Mouse (Mus musculus) heart, embryonic 14.5 days (tissue): Measurements from ENCODE around the gene Cmip. TPM values are rescaled to one million over a fixed set of nuclear protein-coding genes. Genes with fewer than 3 reads are reported as not detected.

Experiments used
- ATAC-seq: fragments of 200-750 bp; cut with Nextera tagmentation; 2 replicates; pipeline ENCODE4 v1.8.0; 2017; ENCODE audit warnings: low read depth, moderate TSS enrichment; ENCODE audit not compliant: insufficient number of reproducible peaks, insufficient read depth, low FRiP score
- H3K27ac ChIP-seq, 2 experiments: fragments of 200-500 bp in 1 of 2; fragments of 300-500 bp in 1 of 2; sonication (generic) in 1 of 2; replicated peaks in 1 of 2; 2 replicates each; pipeline ENCODE4 v1.5.1; 2012 to 2014; ENCODE audit warnings: low read depth in 2 of 2, low read length in 2 of 2, control low read depth in 1 of 2, mild to moderate bottlenecking in 1 of 2, mixed read lengths in 1 of 2; ENCODE audit not compliant: control insufficient read depth in 1 of 2, insufficient read depth in 1 of 2
- H3K27me3 ChIP-seq: fragments of 300-500 bp; sonication (generic); 2 replicates; pipeline ENCODE4 v1.6.1; 2014; ENCODE audit warnings: mild to moderate bottlenecking, low read length, control low read depth; ENCODE audit not compliant: control insufficient read depth, insufficient read depth
- H3K36me3 ChIP-seq: fragments of 300-500 bp; sonication (generic); 2 replicates; pipeline ENCODE4 v1.6.1; 2014; ENCODE audit warnings: mild to moderate bottlenecking, control low read depth, low read length, mixed read lengths; ENCODE audit not compliant: control insufficient read depth, insufficient read depth
- H3K4me1 ChIP-seq, 2 experiments: fragments of 200-500 bp in 1 of 2; fragments of 300-500 bp in 1 of 2; sonication (generic) in 1 of 2; 2 replicates each; pipeline ENCODE4 v1.6.1; 2012 to 2014; ENCODE audit warnings: low read length in 2 of 2, control low read depth in 1 of 2, mixed read lengths in 1 of 2; ENCODE audit not compliant: control insufficient read depth in 2 of 2, insufficient read depth in 2 of 2
- H3K4me2 ChIP-seq: fragments of 300-500 bp; sonication (generic); 2 replicates; pipeline ENCODE4 v1.6.1; 2014; ENCODE audit warnings: mild to moderate bottlenecking, low read length
- H3K4me3 ChIP-seq, 2 experiments: fragments of 200-500 bp in 1 of 2; fragments of 300-500 bp in 1 of 2; sonication (generic) in 1 of 2; 2 replicates each; pipeline ENCODE4 v1.5.1; 2012 to 2014; ENCODE audit warnings: low read length in 2 of 2, mild to moderate bottlenecking in 2 of 2, control low read depth in 1 of 2, low read depth in 1 of 2, moderate library complexity in 1 of 2; ENCODE audit not compliant: control insufficient read depth in 1 of 2, insufficient read depth in 1 of 2
- H3K9ac ChIP-seq: fragments of 300-500 bp; sonication (generic); 2 replicates; pipeline ENCODE4 v1.6.1; 2014; ENCODE audit warnings: mild to moderate bottlenecking, low read length
- H3K9me3 ChIP-seq: fragments of 300-500 bp; sonication (generic); 2 replicates; pipeline ENCODE4 v1.6.1; 2016; ENCODE audit warnings: low read length, control low read depth; ENCODE audit not compliant: control insufficient read depth
- WGBS: fragments of 180-500 bp; shearing (Covaris S2); extraction: QIAGEN DNeasy Blood & Tissue Kit; methylation state at CpG from one replicate; pipeline ENCODE4 v1.1.7; 2014; 5-methylcytosine and 5-hydroxymethylcytosine counted together
- polyA plus RNA-seq: library from polyadenylated mRNA; unstranded; fragments of >200 nt; fragmentation: Nextera tagmentation; extraction: Ambion mirVana; gene quantifications from 2 replicates; pipeline ENCODE4 v1.2.1, GENCODE M21; 2014

The Cmip gene
- polyA plus RNA-seq, 1 experiment from 2014 or later = 13.3 TPM

GRCm38 (mm10) chr8:117327385-117327837, 70.5 kb downstream of the Cmip start:
- Histone ChIP-seq H3K27ac (peak overlapping the region; percentile 15 to 55; a peak in 3 of 4 replicates), H3K9ac (no peak overlapping the region)
- 0 out of 2 replicates have a peak, but pooled peaks have one; percentile 19 for ATAC-seq

GRCm38 (mm10) chr8:117328758-117329157, 71.9 kb downstream of the Cmip start:
- H3K27ac ChIP-seq = no peak overlapping the region
- peaks cover 13 to 18% of the 10 kb centered on the region in 2 experiments for H3K4me1 ChIP-seq

More at GRCm38 (mm10) chr8:117327385-117327837, 70.5 kb downstream of the Cmip start:
- Histone ChIP-seq H3K9me3 (no peaks in the 10 kb centered on the region), H3K36me3 (0 out of 2 replicates have a peak, but pooled peaks cover 3% of the 10 kb centered on the region), H3K4me2 (no peak overlapping the region), H3K4me1 (peaks cover 8 to 19% of the 10 kb centered on the region in 2 experiments), H3K4me3 (no peak overlapping the region), H3K27me3 (no peaks in the 10 kb centered on the region)
- WGBS = 21% methylated on average over 7 of the region's 7 CpGs

GRCm38 (mm10) chr8:117329167-117329566, 72.3 kb downstream of the Cmip start:
- ATAC-seq = no peak
- Histone ChIP-seq H3K4me1 (peaks cover 16 to 21% of the 10 kb centered on the region in 2 experiments), H3K27me3 (no peaks in the 10 kb centered on the region), H3K9me3 (no peaks in the 10 kb centered on the region), H3K27ac (no peak overlapping the region), H3K36me3 (0 out of 2 replicates have a peak, but pooled peaks cover 3% of the 10 kb centered on the region), H3K4me2 (no peak overlapping the region), H3K9ac (no peak overlapping the region), H3K4me3 (no peak overlapping the region)
- 89% methylated on average over 9 of the region's 9 CpGs for WGBS

More at GRCm38 (mm10) chr8:117328758-117329157, 71.9 kb downstream of the Cmip start:
- no peak overlapping the region for H3K9ac ChIP-seq
- no peaks in the 10 kb centered on the region for H3K27me3 ChIP-seq
- H3K4me3 ChIP-seq = no peak overlapping the region
- ATAC-seq = no peak
- WGBS = 82% methylated on average over 9 of the region's 9 CpGs
- H3K36me3 ChIP-seq = 0 out of 2 replicates have a peak, but pooled peaks cover 3% of the 10 kb centered on the region
- H3K4me2 ChIP-seq = no peak overlapping the region
- H3K9me3 ChIP-seq = no peaks in the 10 kb centered on the region

- 0 out of 2 replicates have a peak, but pooled peaks cover under 1% of the 10 kb centered on the region for H3K36me3 ChIP-seq
- no peak overlapping the region for H3K4me2 ChIP-seq
- H3K9ac ChIP-seq = no peak overlapping the region
- no peak overlapping the region for H3K4me3 ChIP-seq
- H3K9me3 ChIP-seq = no peaks in the 10 kb centered on the region
- no peak for ATAC-seq
- H3K27me3 ChIP-seq = no peaks in the 10 kb centered on the region
- H3K4me1 ChIP-seq = peaks cover 19 to 29% of the 10 kb centered on the region in 2 experiments
- H3K27ac ChIP-seq = no peak overlapping the region
- 54% methylated on average over 2 of the region's 2 CpGs for whole genome bisulfite sequencing
Observed at GRCm38 (mm10) chr8:117329903-117330302, 73.0 kb downstream of the Cmip start.

- H3K36me3 ChIP-seq = no peaks in the 10 kb centered on the region
- no peaks in the 10 kb centered on the region for H3K27me3 ChIP-seq
- H3K27ac ChIP-seq = no peak overlapping the region
- ATAC-seq = no peak
- H3K4me1 ChIP-seq = peaks cover 19 to 24% of the 10 kb centered on the region in 2 experiments
- no peaks in the 10 kb centered on the region for H3K9me3 ChIP-seq
- no peak overlapping the region for H3K9ac ChIP-seq
- no peak overlapping the region for H3K4me3 ChIP-seq
- no peak overlapping the region for H3K4me2 ChIP-seq
- 79% methylated on average over 27 of the region's 27 CpGs for WGBS
Observed at GRCm38 (mm10) chr8:117332229-117333010, 75.6 kb downstream of the Cmip start.

GRCm38 (mm10) chr8:117333619-117334018, 76.8 kb downstream of the Cmip start:
- no peaks in the 10 kb centered on the region for H3K9me3 ChIP-seq
- H3K27me3 ChIP-seq = no peaks in the 10 kb centered on the region
- no peak overlapping the region for H3K4me3 ChIP-seq
- 63% methylated on average over 6 of the region's 6 CpGs for WGBS
- H3K9ac ChIP-seq = no peak overlapping the region
- ATAC-seq = no peak
- no peaks in the 10 kb centered on the region for H3K36me3 ChIP-seq
- H3K4me2 ChIP-seq = no peak overlapping the region
- peaks cover 17 to 23% of the 10 kb centered on the region in 2 experiments for H3K4me1 ChIP-seq
- no peak overlapping the region for H3K27ac ChIP-seq

GRCm38 (mm10) chr8:117334058-117334747, 77.3 kb downstream of the Cmip start:
- 65% methylated on average over 10 of the region's 10 CpGs for WGBS
- no peak for ATAC-seq
- H3K27ac ChIP-seq = peak overlapping the region in 1 of 2 experiments; percentile 38; a peak in 1 of 4 replicates

More at GRCm38 (mm10) chr8:117334058-117334747, 77.3 kb downstream of the Cmip start:
- no peak overlapping the region for H3K9ac ChIP-seq
- no peak overlapping the region for H3K4me2 ChIP-seq
- H3K4me1 ChIP-seq = peaks cover 19 to 29% of the 10 kb centered on the region in 2 experiments
- no peaks in the 10 kb centered on the region for H3K27me3 ChIP-seq
- H3K4me3 ChIP-seq = no peak overlapping the region
- H3K36me3 ChIP-seq = no peaks in the 10 kb centered on the region
- no peaks in the 10 kb centered on the region for H3K9me3 ChIP-seq
